Mouse (Mus musculus) left cerebral cortex, adult 11 months (tissue): Measurements from ENCODE around the gene Rhbdd2.
A peak's percentile ranks its signal among the peaks of the same experiment; 100 is the strongest.

Experiments used
- DNase-seq: peaks from one replicate; pipeline ENCODE4 v3.0.0; 2022; ENCODE audit warnings: low spot score

The Rhbdd2 gene

GRCm38 (mm10) chr5:135645330-135645729 is 12.9 kb downstream of the Rhbdd2 start:
- no peak for DNase-seq

GRCm38 (mm10) chr5:135646038-135646437 is 13.6 kb downstream of the Rhbdd2 start:
- DNase-seq, result no peak

- no peak for DNase-seq
Observed at GRCm38 (mm10) chr5:135648461-135649308, 16.3 kb downstream of the Rhbdd2 start.

GRCm38 (mm10) chr5:135649309-135649633 is 16.9 kb downstream of the Rhbdd2 start:
- no peak for DNase-seq

GRCm38 (mm10) chr5:135651536-135651935 is 19.1 kb downstream of the Rhbdd2 start:
- no peak for DNase-seq

- DNase-seq, result no peak
Observed at GRCm38 (mm10) chr5:135653209-135653608, 20.8 kb downstream of the Rhbdd2 start.

GRCm38 (mm10) chr5:135656046-135656445 is 23.6 kb downstream of the Rhbdd2 start:
- DNase-seq, result no peak

GRCm38 (mm10) chr5:135657128-135657527 is 24.7 kb downstream of the Rhbdd2 start:
- DNase-seq, result no peak

- no peak for DNase-seq
Observed at GRCm38 (mm10) chr5:135657703-135658373, 25.4 kb downstream of the Rhbdd2 start.

GRCm38 (mm10) chr5:135659956-135660355 is 27.5 kb downstream of the Rhbdd2 start:
- DNase-seq, result no peak

- DNase-seq, result no peak
Observed at GRCm38 (mm10) chr5:135660535-135660934, 28.1 kb downstream of the Rhbdd2 start.

GRCm38 (mm10) chr5:135666890-135667289 is 34.5 kb downstream of the Rhbdd2 start:
- DNase-seq, result no peak

- no peak for DNase-seq
Observed at GRCm38 (mm10) chr5:135668071-135668470, 35.7 kb downstream of the Rhbdd2 start.

GRCm38 (mm10) chr5:135669741-135670275 is 37.4 kb downstream of the Rhbdd2 start, which contains the start of gene Por:
Por (plus strand) TSS chr5:135670033.
- no peak for DNase-seq

- no peak for DNase-seq
Observed at GRCm38 (mm10) chr5:135670881-135671280, 38.5 kb downstream of the Rhbdd2 start.

GRCm38 (mm10) chr5:135672509-135672908 is 40.1 kb downstream of the Rhbdd2 start:
- no peak for DNase-seq

GRCm38 (mm10) chr5:135672980-135673379 is 40.6 kb downstream of the Rhbdd2 start:
- DNase-seq, result no peak

GRCm38 (mm10) chr5:135674349-135674775 is 41.9 kb downstream of the Rhbdd2 start:
- no peak for DNase-seq

GRCm38 (mm10) chr5:135674821-135675220 is 42.4 kb downstream of the Rhbdd2 start:
- peak; percentile 74 for DNase-seq

GRCm38 (mm10) chr5:135676696-135677095 is 44.3 kb downstream of the Rhbdd2 start:
- no peak for DNase-seq

- no peak for DNase-seq
Observed at GRCm38 (mm10) chr5:135677251-135677650, 44.8 kb downstream of the Rhbdd2 start.

- no peak for DNase-seq
Observed at GRCm38 (mm10) chr5:135678481-135678880, 46.1 kb downstream of the Rhbdd2 start.

GRCm38 (mm10) chr5:135680967-135681545 is 48.6 kb downstream of the Rhbdd2 start:
- no peak for DNase-seq
